Mouse (Mus musculus) MEL (cell line): ENCODE data around the gene Adgrg1. TPM values are rescaled to one million over a fixed set of nuclear protein-coding genes. Genes with fewer than 3 reads are reported as not detected.

Source experiments
- DNase-seq: peaks from one replicate; pipeline ENCODE4 v3.0.0; 2011; ENCODE audit warnings: low read depth, low spot score
- H3K27ac ChIP-seq: 2 replicates; pipeline ENCODE4 v1.5.1; 2012; ENCODE audit warnings: low read depth, mild to moderate bottlenecking, control low read depth, low read length, moderate library complexity; ENCODE audit not compliant: control insufficient read depth
- H3K27me3 ChIP-seq, 2 experiments: fragments of 150-350 bp in 1 of 2; sonication (generic) in 1 of 2; 2 replicates each; pipeline ENCODE4 v1.6.1; 2012; ENCODE audit warnings: low read length in 2 of 2, mild to moderate bottlenecking in 2 of 2, improper control_type of control experiment in 1 of 2, moderate library complexity in 1 of 2; ENCODE audit not compliant: insufficient read depth in 2 of 2, control insufficient read depth in 1 of 2
- H3K36me3 ChIP-seq, 2 experiments: 2 replicates each; pipeline ENCODE4 v1.6.1; 2012 to 2014; ENCODE audit warnings: low read length in 2 of 2, improper control_type of control experiment in 1 of 2, inconsistent platforms in 1 of 2, mild to moderate bottlenecking in 1 of 2; ENCODE audit not compliant: insufficient read depth in 2 of 2, control insufficient read depth in 1 of 2
- H3K4me1 ChIP-seq, 2 experiments: fragments of 150-350 bp in 1 of 2; sonication (generic) in 1 of 2; 2 replicates each; pipeline ENCODE4 v1.6.1; 2012; ENCODE audit warnings: low read length in 2 of 2, improper control_type of control experiment in 1 of 2, mild to moderate bottlenecking in 1 of 2; ENCODE audit not compliant: insufficient read depth in 2 of 2, control insufficient read depth in 1 of 2
- H3K4me3 ChIP-seq, 2 experiments: fragments of 150-350 bp in 1 of 2; sonication (generic) in 1 of 2; 2 replicates each; pipeline ENCODE4 v1.5.1; 2012; ENCODE audit warnings: low read depth in 2 of 2, low read length in 2 of 2, mild to moderate bottlenecking in 2 of 2, moderate library complexity in 2 of 2, control low read depth in 1 of 2, improper control_type of control experiment in 1 of 2; ENCODE audit not compliant: control insufficient read depth in 1 of 2, insufficient read depth in 1 of 2
- H3K79me2 ChIP-seq: 2 replicates; pipeline ENCODE4 v1.6.1; 2012; ENCODE audit warnings: mild to moderate bottlenecking, low read length, moderate library complexity; ENCODE audit not compliant: control insufficient read depth, poor library complexity, insufficient read depth
- H3K9ac ChIP-seq: 2 replicates; pipeline ENCODE4 v1.6.1; 2012; ENCODE audit warnings: low read depth, mild to moderate bottlenecking, control low read depth, low read length, moderate library complexity; ENCODE audit not compliant: control insufficient read depth, poor library complexity, severe bottlenecking
- H3K9me3 ChIP-seq: fragments of 150-350 bp; sonication (generic); replicated peaks from 2 replicates; pipeline ENCODE4 v1.6.1; 2012; ENCODE audit warnings: mild to moderate bottlenecking, low read length, improper control_type of control experiment, moderate library complexity; ENCODE audit not compliant: insufficient read depth
- E2F4 ChIP-seq: IDR thresholded peaks from 2 replicates; pipeline ENCODE4 v1.6.1; 2011; ENCODE audit warnings: low read depth, low read length, improper control_type of control experiment, borderline replicate concordance
- EP300 ChIP-seq, 2 experiments: IDR thresholded peaks; 2 replicates each; pipeline ENCODE4 v1.6.1; 2011; ENCODE audit warnings: improper control_type of control experiment in 2 of 2, low read length in 2 of 2, low read depth in 1 of 2, mild to moderate bottlenecking in 1 of 2
- HCFC1 ChIP-seq: IDR thresholded peaks from 2 replicates; pipeline ENCODE4 v1.6.1; 2012; ENCODE audit warnings: low read depth, mild to moderate bottlenecking, inconsistent platforms, low read length, improper control_type of control experiment, moderate library complexity
- MAZ ChIP-seq: IDR thresholded peaks from 2 replicates; pipeline ENCODE4 v1.6.1; 2012; ENCODE audit warnings: low read depth, mild to moderate bottlenecking, inconsistent platforms, low read length, improper control_type of control experiment
- MEF2A ChIP-seq: IDR thresholded peaks from 2 replicates; pipeline ENCODE4 v1.6.1; 2014; ENCODE audit warnings: low read depth, mild to moderate bottlenecking, inconsistent platforms, low read length, improper control_type of control experiment; ENCODE audit not compliant: poor library complexity, insufficient replicate concordance, severe bottlenecking; ENCODE audit errors: extremely low read depth
- MXI1 ChIP-seq: IDR thresholded peaks from 2 replicates; pipeline ENCODE4 v1.6.1; 2011; ENCODE audit warnings: mild to moderate bottlenecking, low read depth, low read length, improper control_type of control experiment
- RAD21 ChIP-seq: IDR thresholded peaks from 2 replicates; pipeline ENCODE4 v1.6.1; 2011; ENCODE audit warnings: mild to moderate bottlenecking, low read depth, low read length, improper control_type of control experiment
- SMC3 ChIP-seq: IDR thresholded peaks from 2 replicates; pipeline ENCODE4 v1.6.1; 2011; ENCODE audit warnings: low read depth, low read length, improper control_type of control experiment
- TAL1 ChIP-seq: IDR thresholded peaks from 2 replicates; pipeline ENCODE4 v1.6.1; 2012; ENCODE audit warnings: mild to moderate bottlenecking, inconsistent platforms, low read length, moderate library complexity, mixed read lengths
- TCF12 ChIP-seq: IDR thresholded peaks from 2 replicates; pipeline ENCODE4 v1.6.1; 2014; ENCODE audit warnings: low read depth, mild to moderate bottlenecking, inconsistent platforms, low read length, improper control_type of control experiment, moderate library complexity
- UBTF ChIP-seq: IDR thresholded peaks from 2 replicates; pipeline ENCODE4 v1.6.1; 2012; ENCODE audit warnings: low read depth, mild to moderate bottlenecking, inconsistent platforms, low read length, improper control_type of control experiment, moderate library complexity, borderline replicate concordance; ENCODE audit not compliant: insufficient read depth
- USF1 ChIP-seq: IDR thresholded peaks from 2 replicates; pipeline ENCODE4 v1.6.1; 2014; ENCODE audit warnings: low read depth, mild to moderate bottlenecking, inconsistent platforms, low read length, improper control_type of control experiment, moderate library complexity
- USF2 ChIP-seq, 2 experiments: IDR thresholded peaks; 2 replicates each; pipeline ENCODE4 v1.6.1; 2011 to 2012; ENCODE audit warnings: improper control_type of control experiment in 2 of 2, low read length in 2 of 2, borderline replicate concordance in 1 of 2, inconsistent platforms in 1 of 2, low read depth in 1 of 2, mild to moderate bottlenecking in 1 of 2; ENCODE audit not compliant: insufficient read depth in 1 of 2
- ZMIZ1 ChIP-seq: IDR thresholded peaks from 2 replicates; pipeline ENCODE4 v1.6.1; 2012; ENCODE audit warnings: low read depth, mild to moderate bottlenecking, inconsistent platforms, low read length, improper control_type of control experiment, moderate library complexity
- polyA plus RNA-seq, 2 experiments: library from polyadenylated mRNA; stranded (reverse) in 1 of 2; unstranded in 1 of 2; fragments of >175 nt in 1 of 2; fragments of >200 nt in 1 of 2; gene quantifications; 2 replicates each; pipeline versions ENCODE4 v1.2.1 to v1.2.4; 2012; ENCODE audit warnings: low replicate concordance in 2 of 2, low read depth in 1 of 2; ENCODE audit not compliant: insufficient read length in 2 of 2, insufficient read depth in 1 of 2, missing spikeins in 1 of 2
- total RNA-seq: library from RNA; depleted of rRNA; stranded (reverse); fragments of 300-350 nt; gene quantifications from 2 replicates; pipeline ENCODE4 v1.2.3, GENCODE M21; 2012

The Adgrg1 gene
- total and polyA plus RNA-seq, 3 experiments = 4.2 to 33.2 TPM; not detected in 1

- no peaks in the 10 kb centered on the region for H3K4me1 ChIP-seq
- H3K27ac ChIP-seq = no peak overlapping the region
- no peaks in the 10 kb centered on the region for H3K36me3 ChIP-seq
- H3K27me3 ChIP-seq = peaks cover 0 to 3% of the 10 kb centered on the region in 2 experiments; a peak in 1 of 4 replicates
- no peak overlapping the region for H3K4me3 ChIP-seq
- H3K9ac ChIP-seq = no peak overlapping the region
- no peak for DNase-seq
- no peaks in the 10 kb centered on the region for H3K9me3 ChIP-seq
- TF ChIP-seq MAZ (no peak), TAL1 (no peak), TCF12 (no peak), E2F4 (no peak), HCFC1 (no peak), USF2 (IDR thresholded peaks at IDR 0.05; ENCODE audit: borderline replicate concordance in 1 of 2, insufficient read depth in 1 of 2, low read depth in 1 of 2, low read length in 2 of 2) (no peak), USF1 (no peak), UBTF (no peak), EP300 (IDR thresholded peaks at IDR 0.05; ENCODE audit: low read depth in 1 of 2, low read length in 2 of 2) (no peak), ZMIZ1 (no peak), MXI1 (no peak)
- TF ChIP-seq, all 39 proteins: peak for 0
- no peaks in the 10 kb centered on the region for H3K79me2 ChIP-seq
Measured at GRCm38 (mm10) chr8:95016684-95017083, 42.1 kb downstream of the Adgrg1 start.

GRCm38 (mm10) chr8:95017451-95017850 lies 42.9 kb downstream of the Adgrg1 start, which contains the start of gene Adgrg3:
Gene Adgrg3 (plus strand): TSS chr8:95017692.
- no peak within 1 kb of the TSS for H3K4me3 ChIP-seq
- TF ChIP-seq SMC3 (no peak), MEF2A (no peak), RAD21 (no peak), ZMIZ1 (no peak), USF1 (no peak)
- H3K27me3 ChIP-seq = peaks cover 0 to 3% of the 10 kb centered on the region in 2 experiments; a peak in 1 of 4 replicates
- H3K36me3 ChIP-seq = no peaks in the 10 kb centered on the region
- H3K9ac ChIP-seq = no peak within 1 kb of the TSS
- DNase-seq = no peak
- H3K27ac ChIP-seq = no peak within 1 kb of the TSS
- H3K79me2 ChIP-seq = no peaks in the 10 kb centered on the region
- H3K4me1 ChIP-seq = no peaks in the 10 kb centered on the region
- H3K9me3 ChIP-seq = no peaks in the 10 kb centered on the region
